Mouse (Mus musculus) embryo, embryonic 11 days (tissue): ENCODE measurements around the gene Polr2b.

Experiments used
- DNase-seq: peaks from one replicate; pipeline ENCODE4 v3.0.0-alpha.2; 2015

Gene Polr2b

DNA sequence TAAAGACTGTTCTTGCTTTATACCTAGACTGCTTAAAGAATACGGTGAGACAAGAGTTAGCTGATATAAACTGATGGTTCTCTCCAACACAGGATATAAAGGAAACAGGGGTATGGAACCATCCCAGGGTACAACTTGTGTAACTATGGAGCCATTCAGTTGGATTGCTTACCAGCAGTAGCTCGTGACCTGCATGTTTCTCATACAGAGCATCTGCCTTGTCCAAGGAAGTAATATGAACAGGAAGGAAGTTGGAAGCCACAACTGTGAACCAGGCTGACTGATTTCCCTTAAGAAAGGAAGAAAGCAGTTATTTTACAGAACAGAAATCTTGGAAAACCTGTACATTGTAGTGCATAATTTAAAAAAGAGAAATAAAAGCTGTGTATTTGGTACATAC, 10.5 kb upstream of the Polr2b start:
- no peak for DNase-seq

DNA sequence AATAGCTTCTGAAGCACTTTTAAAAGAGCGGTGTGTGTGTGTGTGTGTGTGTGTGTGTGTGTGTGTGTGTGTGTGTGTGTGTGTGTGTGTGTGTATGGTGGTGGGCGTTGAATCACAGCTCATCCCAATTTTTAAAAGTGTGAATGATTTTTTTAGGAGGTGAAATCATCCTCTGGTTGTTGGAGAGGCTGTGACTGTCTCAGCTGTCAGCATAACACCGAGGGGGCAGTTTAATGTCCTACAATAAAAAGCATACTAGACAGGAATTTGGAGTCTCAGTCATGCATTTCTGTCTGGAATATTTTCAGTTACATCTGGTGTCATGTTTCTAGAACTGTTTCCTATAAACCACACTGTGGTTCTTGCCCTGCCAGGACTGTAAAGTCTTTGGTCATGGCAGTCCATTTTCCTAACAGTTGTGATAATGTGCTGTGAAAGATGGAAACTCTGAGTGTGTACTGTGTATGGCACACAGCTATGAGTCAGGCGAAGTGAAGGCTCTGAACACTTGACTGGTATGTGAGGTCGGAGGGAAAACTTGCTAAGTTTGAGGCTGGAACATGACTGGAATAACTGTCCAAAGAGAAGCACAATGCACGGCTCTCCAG, 8.5 kb upstream of the Polr2b start:
- DNase-seq = no peak

DNA sequence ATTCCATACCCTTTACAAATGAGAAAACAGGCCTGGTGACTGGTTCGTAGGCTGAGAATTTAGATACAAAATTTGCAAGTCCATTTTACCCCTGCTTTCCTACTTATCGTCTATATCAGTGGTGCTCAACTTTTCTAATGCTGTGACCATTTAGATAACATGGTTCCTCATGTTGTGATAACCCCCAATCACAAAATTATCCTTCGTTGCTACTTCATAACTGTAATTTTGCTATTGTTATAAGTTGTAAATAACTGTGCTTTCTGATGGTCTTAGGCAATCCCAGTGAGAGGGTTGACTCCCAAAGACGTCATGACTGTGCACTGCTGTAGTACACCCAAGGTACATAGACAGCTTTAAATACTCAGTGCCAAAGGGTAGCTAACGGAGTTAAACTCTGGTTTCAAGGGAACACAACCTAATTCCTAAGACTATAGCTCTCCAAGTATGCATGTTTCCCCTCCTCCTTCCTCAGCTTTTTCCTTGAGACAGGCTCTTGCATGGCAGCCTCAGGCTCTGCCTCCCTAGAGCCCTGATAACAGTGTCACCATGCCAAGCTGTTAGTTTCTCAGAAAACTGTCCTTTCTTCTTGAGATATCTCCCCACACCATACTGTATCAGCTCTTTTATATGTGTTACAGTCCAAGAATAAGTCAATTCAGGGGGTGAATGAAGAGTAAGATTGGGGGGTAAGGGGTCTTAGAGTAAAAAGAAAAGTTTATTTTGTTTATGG, 2.0 kb upstream of the Polr2b start:
- DNase-seq = no peak

DNA sequence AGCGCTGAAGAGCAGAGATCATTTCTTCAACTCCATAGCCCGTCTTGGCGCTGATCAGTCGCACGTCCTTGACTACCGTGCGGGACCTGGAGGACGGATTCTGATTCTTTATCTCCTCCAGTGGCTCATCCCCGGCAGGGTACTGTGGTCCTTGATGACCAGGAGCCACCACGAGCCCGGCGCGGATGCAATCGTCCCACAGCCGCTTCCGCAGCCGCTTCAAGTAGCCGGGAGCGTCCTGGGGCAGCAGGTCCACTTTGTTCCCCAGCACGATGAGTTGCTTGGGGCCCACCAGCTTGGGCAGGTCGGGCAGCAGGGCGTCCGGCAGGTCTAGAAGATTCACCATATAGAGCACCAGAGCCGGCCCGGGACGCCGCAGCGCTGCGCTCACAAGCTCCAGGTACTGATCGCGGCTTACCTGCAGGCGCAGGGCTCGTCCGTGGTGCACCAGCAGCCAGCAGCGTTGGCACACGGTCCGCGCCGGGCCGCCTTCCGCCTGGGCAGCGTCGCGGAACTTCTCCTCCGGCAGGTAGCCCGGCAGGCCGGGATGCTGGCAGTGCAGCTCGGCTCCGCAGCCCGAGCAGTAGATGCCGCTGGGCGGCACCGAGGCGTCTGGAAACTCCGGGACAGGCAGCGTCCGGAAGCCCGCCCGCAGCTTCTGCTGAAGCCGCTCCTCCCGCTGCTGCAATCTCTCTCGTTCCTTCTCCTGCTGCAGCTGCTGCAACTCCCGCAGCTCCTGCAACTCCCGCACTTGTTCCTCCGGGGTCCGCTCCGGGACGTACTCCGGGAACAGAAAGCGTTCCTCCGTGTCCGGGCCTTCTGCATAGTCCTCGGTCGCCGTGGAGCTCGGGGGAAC, 668 bp upstream of the Polr2b start:
- DNase-seq = peak; percentile 60

DNA sequence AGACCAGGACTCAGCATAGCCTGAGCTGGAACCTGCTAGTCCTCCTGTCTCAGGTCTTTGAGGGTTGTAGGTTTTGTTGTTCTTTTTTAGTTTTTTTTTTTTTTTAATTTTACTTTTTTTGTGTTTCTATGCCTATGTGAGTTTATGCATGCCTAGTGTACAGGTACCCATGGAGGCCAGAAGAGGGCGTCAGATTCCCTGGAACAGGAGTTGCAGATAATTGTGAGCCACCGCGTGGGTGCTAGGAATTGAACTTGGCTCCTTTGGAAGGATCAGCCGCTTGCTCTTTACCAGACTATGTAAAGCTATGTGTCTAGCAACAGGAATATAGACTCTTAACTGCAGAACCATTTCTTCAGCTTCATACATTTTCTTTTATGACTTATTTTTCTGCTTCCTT, 4.3 kb downstream of the Polr2b start:
- DNase-seq = no peak

DNA sequence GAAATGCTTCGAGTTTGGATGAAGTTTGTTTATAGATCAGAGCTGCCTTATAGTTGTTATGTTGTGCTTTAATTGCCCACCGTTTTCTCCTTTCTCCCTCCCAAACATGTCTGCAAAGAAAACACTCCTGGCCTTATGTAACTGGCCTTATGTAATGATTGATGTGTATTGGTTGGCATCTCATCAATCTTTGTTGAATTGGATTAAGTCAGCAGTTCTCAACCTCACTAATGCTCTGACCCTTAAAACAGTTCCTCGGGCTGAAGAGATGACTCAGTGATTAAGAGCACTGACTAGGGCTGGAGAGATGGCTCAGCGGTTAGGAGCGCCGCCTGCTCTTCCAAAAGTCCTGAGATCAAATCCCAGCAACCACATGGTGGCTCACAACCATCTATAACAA, 5.0 kb downstream of the Polr2b start:
- no peak for DNase-seq

DNA sequence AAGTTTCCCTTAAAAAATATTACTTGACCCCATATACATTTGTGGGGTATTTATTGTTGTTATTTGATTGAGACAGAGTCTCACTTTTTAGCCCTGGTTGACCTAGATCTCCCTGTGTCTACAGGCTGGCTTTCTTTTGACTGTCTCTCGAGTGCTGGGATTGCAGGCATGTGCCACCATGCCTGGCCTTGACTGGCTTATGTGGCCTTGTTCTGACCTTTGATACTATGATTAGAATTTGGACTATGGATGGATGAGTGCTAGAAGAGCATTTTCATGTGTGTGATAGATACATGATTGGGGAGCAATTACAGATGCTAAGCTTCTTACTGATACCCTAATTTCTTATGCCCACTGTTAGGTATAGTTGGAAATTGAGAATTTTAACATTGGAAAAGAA, 15.0 kb downstream of the Polr2b start:
- DNase-seq = no peak

DNA sequence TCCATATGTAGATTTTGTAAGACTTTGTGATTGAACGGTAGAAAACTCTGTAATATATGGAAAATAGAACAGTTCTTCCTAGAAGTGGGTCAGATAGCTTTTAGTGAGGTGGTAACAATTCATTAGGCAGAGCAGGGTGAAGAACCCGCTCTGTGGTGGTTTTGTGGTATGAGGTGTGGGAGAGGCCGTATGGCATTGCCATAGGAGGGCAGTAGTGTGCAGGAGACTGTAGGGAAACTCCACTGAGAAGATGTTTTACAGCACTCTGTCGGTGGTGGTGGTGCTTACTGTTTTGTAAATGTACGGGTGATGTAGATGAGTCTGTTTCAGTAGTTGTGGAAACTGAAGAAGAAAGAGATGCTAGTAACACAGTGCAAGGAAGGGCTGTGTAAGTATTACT, 20.2 kb downstream of the Polr2b start:
- no peak for DNase-seq

DNA sequence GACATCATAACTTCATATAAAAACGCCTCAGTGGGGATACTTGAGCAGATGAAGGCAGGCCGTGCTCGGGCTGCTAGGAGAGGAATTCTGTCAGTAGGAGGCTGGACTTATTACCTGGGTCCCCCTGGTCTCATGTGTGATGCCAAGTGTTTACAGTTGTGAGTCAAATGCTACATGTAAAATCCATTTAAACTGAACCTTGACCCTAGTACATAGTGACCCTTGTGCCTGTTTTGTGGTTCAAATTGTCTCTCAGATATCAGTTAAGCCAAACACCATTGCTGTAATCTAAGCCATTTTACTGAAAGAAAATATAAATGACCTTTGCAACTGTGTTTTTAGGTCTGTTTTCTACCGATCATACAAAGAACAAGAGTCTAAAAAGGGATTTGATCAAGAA, 30.1 kb downstream of the Polr2b start:
- no peak for DNase-seq

DNA sequence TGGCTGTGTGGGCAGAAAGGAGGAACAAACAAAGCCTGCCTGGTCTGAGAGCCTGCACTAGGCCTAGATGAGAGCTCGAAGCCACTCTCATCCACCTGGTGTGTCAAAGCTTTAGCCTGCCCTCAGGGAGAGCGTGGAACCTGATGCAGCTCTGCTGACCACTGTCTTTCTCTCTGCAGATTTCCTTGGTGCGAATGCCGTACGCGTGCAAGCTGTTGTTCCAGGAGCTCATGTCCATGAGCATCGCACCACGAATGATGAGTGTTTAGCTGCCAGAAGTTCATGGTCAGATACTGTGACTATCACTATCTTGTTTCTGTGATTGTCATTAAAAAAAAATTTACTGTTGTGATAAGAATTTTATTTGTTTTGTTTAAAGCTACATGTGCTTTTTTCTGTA, 39.0 kb downstream of the Polr2b start:
- no peak for DNase-seq

DNA sequence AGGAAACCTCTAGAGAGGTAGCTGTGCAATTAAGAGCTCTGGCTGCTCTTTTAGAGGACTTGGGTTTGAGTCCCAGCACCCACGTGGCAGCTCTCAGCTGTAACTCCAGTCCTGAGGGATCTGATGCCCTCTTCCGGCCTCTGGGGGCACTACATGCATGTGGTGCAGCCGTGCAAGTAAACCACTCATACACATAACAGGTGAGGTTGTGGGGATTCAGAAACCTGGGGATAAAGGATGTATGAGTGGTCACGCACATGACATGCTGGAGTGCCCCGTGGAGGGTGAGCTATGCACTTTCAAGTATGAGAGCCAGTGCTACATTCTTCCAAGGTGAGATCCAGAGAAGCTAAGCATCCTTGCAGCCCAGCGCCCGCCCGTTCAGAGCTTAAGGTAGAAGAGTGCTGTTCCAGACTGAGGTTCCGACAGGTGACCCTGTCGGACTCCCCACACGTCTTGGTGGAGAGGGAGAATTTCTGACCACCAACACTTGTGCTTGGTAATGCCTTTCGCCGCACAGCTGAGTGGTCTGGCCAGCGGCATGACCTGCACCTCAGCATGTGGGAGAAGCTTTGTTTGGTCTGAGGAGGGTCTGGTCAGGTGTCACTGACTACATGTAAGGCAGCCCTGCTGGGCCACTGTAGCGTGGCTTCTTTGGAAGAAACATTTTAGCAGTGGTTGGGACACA, 40.2 kb downstream of the Polr2b start:
- no peak for DNase-seq

DNA sequence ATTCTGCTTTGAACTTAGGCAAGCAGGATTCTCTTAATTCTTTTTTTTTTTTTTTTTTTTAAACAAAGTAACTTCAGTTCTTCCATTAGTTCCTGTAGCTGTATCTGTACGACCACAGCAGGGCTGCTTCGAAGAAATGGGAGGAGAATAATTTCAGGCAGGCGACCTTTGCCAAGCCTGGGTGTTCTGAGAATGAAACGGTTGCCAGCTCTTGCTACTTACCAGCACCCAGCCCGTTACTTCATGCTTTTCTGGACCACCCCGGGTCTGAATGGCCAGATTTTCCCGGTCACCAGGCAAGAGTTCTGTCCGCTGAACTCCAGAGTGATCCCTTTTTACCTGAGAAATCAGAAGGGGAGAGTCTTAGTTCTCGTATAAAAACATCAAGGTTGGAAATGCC, 41.7 kb downstream of the Polr2b start:
- DNase-seq = no peak

DNA sequence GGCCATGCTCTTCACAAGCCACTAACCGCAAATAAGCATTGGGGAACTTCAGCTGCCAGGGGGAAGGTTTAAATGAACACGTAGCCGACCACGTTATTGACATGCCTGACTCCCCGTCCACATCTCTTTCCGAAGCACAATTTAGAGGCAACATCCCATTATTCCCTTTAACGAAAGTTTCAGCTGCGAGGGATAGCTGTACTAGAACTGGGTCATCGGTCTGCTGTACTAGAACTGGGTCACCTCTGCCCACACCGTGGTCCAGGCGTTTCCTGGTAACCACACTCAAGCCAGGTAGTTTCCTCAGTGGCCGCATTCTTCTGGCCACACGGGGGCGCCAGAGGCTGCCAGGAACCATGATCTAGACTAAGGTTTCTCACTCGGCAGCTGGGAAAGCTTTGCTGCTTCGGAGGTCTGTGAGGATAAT, 44.4 kb downstream of the Polr2b start:
- peak; percentile 92 for DNase-seq

DNA sequence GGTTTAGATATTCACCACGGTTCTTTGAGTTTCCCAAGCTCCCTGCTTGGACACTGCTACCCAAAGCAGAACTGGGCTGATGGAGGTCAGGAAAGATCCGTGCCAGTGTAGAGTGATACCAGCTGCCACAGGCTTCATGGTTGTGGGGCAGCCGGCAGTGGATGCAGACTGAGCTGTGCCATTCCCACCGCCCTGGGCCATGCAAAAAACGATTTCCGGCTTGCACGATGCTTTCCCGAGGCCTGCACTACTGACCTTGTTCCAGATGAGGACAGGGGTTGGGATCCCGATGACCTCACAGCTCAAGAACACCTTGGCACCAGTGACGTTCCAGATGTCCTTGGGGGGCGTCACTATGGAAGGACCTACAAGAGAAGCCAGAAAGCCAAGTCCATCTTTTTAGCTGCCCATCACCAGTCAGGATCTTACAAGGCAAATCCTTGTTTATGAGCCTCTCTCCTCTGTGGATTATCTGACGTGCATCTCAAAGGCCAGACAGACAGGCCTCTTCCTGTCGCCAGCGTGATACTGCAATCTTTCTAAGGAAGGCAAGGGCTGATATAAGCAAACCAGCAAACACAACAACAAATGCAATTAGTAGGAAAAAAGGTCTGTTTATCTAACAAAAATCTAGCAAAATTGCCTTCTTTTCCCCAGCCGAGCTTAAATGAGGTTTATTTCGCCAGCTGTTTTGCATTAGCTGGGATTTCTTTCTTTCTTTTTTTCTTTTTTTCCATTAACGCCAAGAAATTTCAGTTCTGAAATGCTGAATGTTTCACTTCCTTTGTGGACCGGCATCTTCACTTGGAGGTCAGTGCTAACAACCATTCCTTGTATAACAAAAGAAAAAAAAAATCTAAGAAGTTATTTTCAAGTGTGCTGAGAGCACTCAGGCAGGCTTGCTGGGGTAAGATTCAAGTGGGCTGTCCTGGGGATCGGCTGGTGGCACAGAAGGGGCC, 45.6 kb downstream of the Polr2b start:
- peak; percentile 26 for DNase-seq

DNA sequence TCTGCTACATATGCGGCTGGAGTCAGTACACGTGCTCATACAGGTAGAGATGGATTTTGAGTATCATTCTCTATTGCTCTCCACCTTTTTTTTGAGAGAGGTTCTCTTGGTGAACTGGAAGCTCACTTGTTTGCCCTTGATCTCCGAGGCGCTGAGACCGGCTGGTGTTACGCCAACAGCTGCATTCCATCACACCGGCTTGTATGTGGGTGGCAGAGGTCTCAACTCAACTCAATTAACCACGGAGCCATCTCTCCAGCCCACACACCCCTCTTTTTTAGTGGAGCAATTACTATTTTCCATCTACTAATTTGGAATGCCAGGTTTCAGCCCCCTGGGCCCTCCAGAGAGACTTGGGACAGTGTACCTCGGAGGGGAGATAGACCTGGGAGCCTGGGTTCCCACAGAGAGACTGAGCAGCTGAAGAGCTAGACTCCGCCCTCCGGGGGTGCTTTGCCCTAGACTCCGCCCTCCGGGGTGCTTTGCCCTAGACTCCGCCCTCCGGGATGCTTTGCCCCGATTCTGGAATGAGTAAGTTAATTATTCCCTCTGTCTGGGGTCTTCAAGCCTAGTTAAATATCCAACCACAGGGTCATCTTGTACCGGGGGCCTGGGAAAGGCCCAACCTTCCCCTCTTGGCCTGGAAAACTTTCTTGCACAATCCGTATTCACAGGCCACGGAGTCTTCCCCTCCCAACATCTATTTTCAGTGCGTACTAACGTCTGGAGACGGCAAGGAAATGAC, 47.6 kb downstream of the Polr2b start:
- DNase-seq = peak; percentile 82

DNA sequence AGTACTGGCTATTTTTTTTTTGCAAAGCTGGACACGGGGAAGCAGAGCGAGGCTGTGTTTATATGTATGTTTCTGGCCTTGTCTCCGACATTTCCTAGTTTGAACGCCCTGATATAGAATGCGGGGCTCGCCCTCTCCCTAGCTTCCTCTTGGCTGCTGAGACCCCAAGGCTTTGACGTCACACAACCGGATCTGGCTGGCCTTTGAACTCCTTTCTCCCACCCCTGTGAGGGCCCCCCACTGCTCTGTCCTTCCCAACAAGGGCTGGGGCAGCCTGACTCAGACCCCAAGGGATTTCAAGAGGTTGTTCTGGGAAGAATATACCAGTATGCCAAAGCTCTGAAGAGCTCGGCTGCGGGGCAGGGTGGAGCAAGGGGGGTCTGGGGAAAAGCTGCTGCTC, 48.4 kb downstream of the Polr2b start:
- peak; percentile 78 for DNase-seq

DNA sequence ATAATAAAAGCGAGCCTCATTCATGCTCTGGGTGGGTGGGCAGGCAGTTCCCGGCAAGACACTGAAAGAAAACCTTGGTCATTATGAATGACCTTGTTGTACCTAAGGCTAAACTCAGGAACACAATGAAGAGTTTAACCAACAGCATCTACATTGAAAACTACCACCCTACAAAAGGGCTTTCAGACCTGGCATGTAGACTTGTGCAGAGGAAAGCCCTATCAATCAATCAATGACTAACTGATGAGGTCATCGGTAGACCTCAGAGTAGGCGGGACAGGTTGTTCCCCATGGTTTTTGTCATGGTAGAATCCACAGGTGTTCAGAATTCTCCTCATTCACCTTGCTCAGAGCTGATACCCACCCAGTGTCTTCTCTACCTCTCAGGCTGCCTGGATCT, 50.0 kb downstream of the Polr2b start:
- DNase-seq = no peak

DNA sequence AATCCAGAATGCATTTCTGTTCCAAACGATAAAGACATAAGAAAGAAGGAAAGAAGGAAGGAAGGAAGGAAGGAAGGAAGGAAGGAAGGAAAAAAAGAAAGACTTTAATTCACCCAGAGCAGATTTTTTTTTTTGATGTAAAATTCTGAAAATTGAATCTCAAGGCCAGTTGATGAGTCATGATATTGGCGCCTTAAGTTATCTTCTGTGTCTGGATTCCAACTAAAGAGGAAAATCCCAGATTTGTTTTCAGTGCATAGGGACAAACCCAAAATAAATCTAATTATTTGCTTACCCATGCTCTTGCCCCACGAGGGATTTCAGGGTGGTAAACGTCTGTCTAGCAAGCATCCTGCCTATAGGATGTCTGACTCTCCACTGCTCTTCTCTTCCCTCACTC, 51.1 kb downstream of the Polr2b start:
- DNase-seq = no peak

DNA sequence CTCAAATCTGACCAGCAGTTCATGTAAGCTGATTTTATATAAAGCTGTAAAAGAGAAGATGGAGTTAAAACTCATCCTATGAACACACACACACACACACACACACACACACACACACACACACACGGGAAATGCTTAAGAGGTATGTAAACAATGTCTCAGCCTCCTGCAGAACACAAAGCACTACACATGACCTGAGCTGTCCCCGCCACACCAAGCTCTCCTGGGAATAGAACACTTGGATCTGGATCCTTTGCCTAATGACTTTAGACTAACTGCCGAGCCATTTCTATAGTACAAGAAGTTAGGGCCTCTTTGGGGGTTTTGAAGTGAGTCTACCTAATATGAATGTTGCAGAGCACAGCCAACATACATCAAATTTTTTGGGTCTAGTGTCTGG, 52.2 kb downstream of the Polr2b start:
- DNase-seq = no peak

DNA sequence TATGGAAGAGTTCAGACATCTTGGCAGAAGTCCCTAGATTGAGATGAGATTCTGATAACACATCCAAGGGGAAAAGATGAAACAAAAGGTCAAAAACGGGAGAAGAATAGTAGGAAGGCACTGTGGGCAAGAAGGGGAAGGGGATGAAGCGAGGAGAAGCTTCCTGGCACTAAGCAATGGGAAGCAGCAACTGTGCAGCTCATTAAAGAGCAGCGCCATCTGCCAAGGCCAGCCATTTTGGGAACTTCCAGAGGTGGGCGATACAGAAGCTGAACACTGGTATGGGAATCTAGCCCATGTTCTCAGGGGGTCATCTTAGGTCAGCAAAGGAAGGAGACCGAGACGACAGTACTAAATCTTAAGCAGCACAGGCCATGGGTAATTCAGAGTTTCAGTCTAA, 53.7 kb downstream of the Polr2b start:
- no peak for DNase-seq

DNA sequence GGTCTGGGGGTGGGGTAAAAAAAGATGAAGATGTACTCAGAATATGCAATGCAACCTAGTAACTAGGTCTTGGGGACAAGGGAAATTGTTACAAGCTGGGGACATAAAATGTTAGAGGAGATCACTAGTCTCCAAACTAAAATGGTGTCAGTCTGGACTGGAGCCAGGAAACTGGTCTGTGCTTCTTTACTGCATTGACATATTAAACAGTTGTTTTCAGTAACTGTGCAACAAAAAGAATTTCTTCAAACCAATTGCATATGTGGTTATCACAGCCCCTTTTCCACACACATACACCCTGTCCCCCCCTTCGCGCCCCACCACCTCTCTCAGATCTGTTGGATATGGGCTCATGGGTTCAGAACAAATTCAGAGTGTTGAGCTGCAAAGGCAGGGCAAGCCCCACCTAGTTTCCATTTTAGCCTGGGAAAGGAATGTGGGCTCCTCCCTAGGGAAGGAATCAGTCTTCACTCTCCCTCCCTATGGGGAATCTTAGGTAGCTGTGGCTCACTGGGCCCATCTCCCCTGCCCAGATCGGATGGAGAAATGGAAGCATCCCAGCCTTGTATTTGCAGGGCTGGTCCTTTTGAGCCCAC, 54.6 kb downstream of the Polr2b start:
- DNase-seq = no peak
